ENCODE assay signal across 46 mouse cellular contexts in genomic region chr3:36025732-36026131, GRCm38 (mm10). TPM values are rescaled to one million over a fixed set of nuclear protein-coding genes. Genes with fewer than 3 reads are reported as not detected.
"Had no signal": no experiment of that assay in that cellular context is flagged by ENCODE, and none has a peak within 500 bp of the region (broad histone marks: within the 10 kb centered on the region; RNA-seq: fewer than 3 reads in every experiment).

No protein-coding gene starts in this region.

- ATAC-seq: liver, embryonic 12.5 days; liver, postnatal 0 days; lung, postnatal 0 days; midbrain, embryonic 13.5 days; midbrain, embryonic 15.5 days; midbrain, embryonic 16.5 days had no signal

- H3K36me3 ChIP-seq: limb, embryonic 10.5 days; limb, embryonic 12.5 days; limb, embryonic 13.5 days; limb, embryonic 15.5 days; liver, embryonic 12.5 days; liver, embryonic 13.5 days; liver, embryonic 15.5 days; lung, embryonic 15.5 days; midbrain, embryonic 10.5 days; midbrain, embryonic 12.5 days; midbrain, embryonic 13.5 days; midbrain, embryonic 15.5 days; neural tube, embryonic 12.5 days had no signal

- H3K27me3 ChIP-seq: limb, embryonic 12.5 days; limb, embryonic 13.5 days; limb, embryonic 15.5 days; liver, embryonic 12.5 days; liver, embryonic 13.5 days; liver, embryonic 15.5 days; lung, embryonic 15.5 days; megakaryocyte, embryonic 14.5 days; midbrain, embryonic 12.5 days; midbrain, embryonic 13.5 days; midbrain, embryonic 15.5 days; neural tube, embryonic 12.5 days had no signal

- H3K4me3 ChIP-seq: limb, embryonic 10.5 days; limb, embryonic 12.5 days; limb, embryonic 13.5 days; limb, embryonic 15.5 days; liver, embryonic 12.5 days; liver, embryonic 13.5 days; liver, embryonic 15.5 days; lung, embryonic 15.5 days; megakaryocyte, embryonic 14.5 days; midbrain, embryonic 10.5 days; midbrain, embryonic 12.5 days; midbrain, embryonic 13.5 days; midbrain, embryonic 15.5 days; myocyte; neural tube, embryonic 12.5 days had no signal

- DNase-seq: left cerebral cortex, postnatal 4 days; liver; liver, embryonic 13.5 days; liver, postnatal 0 days; lung, adult 18-20 months; lung, adult 2 months; lung, embryonic 14.5 days; lung, postnatal 10 days; lung, postnatal 14 days; lung, postnatal 36 days; lung, postnatal 4 days; midbrain, embryonic 14.5 days had no signal

- H3K4me1 ChIP-seq: limb, embryonic 10.5 days; limb, embryonic 12.5 days; limb, embryonic 13.5 days; limb, embryonic 15.5 days; liver, embryonic 12.5 days; liver, embryonic 13.5 days; liver, embryonic 15.5 days; lung, embryonic 15.5 days; midbrain, embryonic 10.5 days; midbrain, embryonic 12.5 days; midbrain, embryonic 13.5 days; midbrain, embryonic 15.5 days; neural tube, embryonic 12.5 days had no signal

- H3K9ac ChIP-seq: limb, embryonic 12.5 days; limb, embryonic 13.5 days; limb, embryonic 15.5 days; liver, embryonic 12.5 days; liver, embryonic 13.5 days; liver, embryonic 14.5 days; liver, embryonic 15.5 days; liver, postnatal 0 days; lung, embryonic 14.5 days; lung, embryonic 15.5 days; midbrain, embryonic 12.5 days; midbrain, embryonic 13.5 days; midbrain, embryonic 15.5 days; neural tube, embryonic 12.5 days had no signal

- H3K4me2 ChIP-seq: limb, embryonic 12.5 days; limb, embryonic 13.5 days; limb, embryonic 15.5 days; liver, embryonic 11.5 days; liver, embryonic 12.5 days; liver, embryonic 13.5 days; liver, embryonic 15.5 days; lung, embryonic 14.5 days; lung, embryonic 15.5 days; midbrain, embryonic 11.5 days; midbrain, embryonic 12.5 days; midbrain, embryonic 13.5 days; midbrain, embryonic 15.5 days; neural tube, embryonic 12.5 days had no signal

- H3K27ac ChIP-seq: limb, embryonic 10.5 days; limb, embryonic 12.5 days; limb, embryonic 13.5 days; limb, embryonic 15.5 days; liver, embryonic 12.5 days; liver, embryonic 13.5 days; liver, embryonic 14.5 days; liver, embryonic 15.5 days; lung, embryonic 15.5 days; macrophage; midbrain, embryonic 10.5 days; midbrain, embryonic 12.5 days; midbrain, embryonic 13.5 days; midbrain, embryonic 15.5 days; neural tube, embryonic 12.5 days had no signal

- H3K9me3 ChIP-seq: limb, embryonic 10.5 days; limb, embryonic 12.5 days; limb, embryonic 13.5 days; limb, embryonic 15.5 days; liver, embryonic 12.5 days; liver, embryonic 13.5 days; liver, embryonic 15.5 days; lung, embryonic 15.5 days; megakaryocyte, embryonic 14.5 days; midbrain, embryonic 10.5 days; midbrain, embryonic 12.5 days; midbrain, embryonic 13.5 days; midbrain, embryonic 15.5 days; neural tube, embryonic 12.5 days had no signal

RNA-seq across cellular contexts. Expression of gene Ccdc144b, which starts 27.6 kb away (rescaled TPM):
- total RNA-seq: left cerebral cortex, adult 8-10 months; left cerebral cortex, postnatal 10 days; left cerebral cortex, postnatal 14 days; left cerebral cortex, postnatal 25 days; left cerebral cortex, postnatal 36 days; left cerebral cortex, postnatal 4 days; liver, adult 2 months; megakaryocyte progenitor cell, adult 5-6 weeks; megakaryocyte-erythroid progenitor cell, adult 5-6 weeks; midbrain, postnatal 0 days had no signal
- polyA plus RNA-seq: limb, embryonic 10.5 days; limb, embryonic 11.5 days; limb, embryonic 12.5 days; limb, embryonic 14.5 days; limb, embryonic 15.5 days; liver, adult 2 months; liver, embryonic 11.5 days; liver, embryonic 12.5 days; liver, embryonic 13.5 days; liver, embryonic 14.5 days; liver, embryonic 15.5 days; liver, embryonic 16.5 days; liver, postnatal 0 days; lung, adult 2 months; lung, embryonic 14.5 days; lung, embryonic 15.5 days; lung, embryonic 16.5 days; lung, postnatal 0 days; macrophage; midbrain, embryonic 10.5 days; midbrain, embryonic 11.5 days; midbrain, embryonic 12.5 days; midbrain, embryonic 13.5 days; midbrain, embryonic 14.5 days; midbrain, embryonic 15.5 days; midbrain, embryonic 16.5 days; myocyte; neural tube, embryonic 11.5 days; neural tube, embryonic 12.5 days had no signal
